ENCODE assay signal across 8 mouse cellular contexts in the genomic region with DNA sequence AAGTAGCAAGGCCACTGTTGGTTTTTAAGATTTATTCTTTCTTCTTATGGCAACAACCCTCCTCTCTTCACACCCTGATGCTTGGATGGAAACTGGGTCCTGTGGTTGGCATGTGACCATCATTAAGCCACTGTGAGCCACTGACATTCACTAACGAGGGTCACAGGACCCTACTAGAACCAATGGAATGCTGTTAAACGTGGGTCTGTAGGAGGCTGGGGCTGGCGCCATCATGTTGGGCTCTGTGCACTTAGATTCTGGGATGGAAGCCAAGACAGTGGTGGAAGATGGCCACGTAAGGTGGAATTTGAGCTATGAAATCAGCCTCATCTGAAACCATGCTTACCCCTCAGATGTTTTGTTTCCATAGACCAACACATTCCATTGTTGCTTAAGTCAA.
DNase-seq lines count a peak whose midpoint lies in the region; ATAC-seq lines count a peak whose summit lies in the region.
"Had no signal": no experiment of that assay in that cellular context is flagged by ENCODE, and none has a peak within 500 bp of the region (broad histone marks: within the 10 kb centered on the region; RNA-seq: fewer than 3 reads in every experiment).

No protein-coding gene starts in this region.

- intact Hi-C loops in heart, postnatal 25 days (cut with DNase I) = loop anchor here (5.0 kb wide), 1 partner anchor 122 kb away; no protein-coding TSS in a partner anchor

- H3K4me1 ChIP-seq in kidney, embryonic 16.5 days (ENCODE audit: insufficient read depth, low read length) = peaks cover 6% of the 10 kb centered on the region

- DNase-seq in kidney, adult 18-20 months = peak; percentile 23
- peak; percentile 43 for DNase-seq in fibroblast of lung, adult 2 months (ENCODE audit: low read depth)
- peak; percentile 5 for DNase-seq in heart, postnatal 25 days (ENCODE audit: low spot score)
- peak; percentile 41 for DNase-seq in lung, postnatal 36 days
- no peak for DNase-seq in urinary bladder, postnatal 10 days (ENCODE audit: low spot score)
- DNase-seq in embryo, embryonic 9.5 days (ENCODE audit: extremely low spot score) = no peak
- DNase-seq: right cerebral cortex, postnatal 14 days had no signal

- H3K27ac ChIP-seq in kidney, embryonic 16.5 days (ENCODE audit: low read length) = no peak overlapping the region

- H3K4me3 ChIP-seq in kidney, embryonic 16.5 days (ENCODE audit: low read length) = no peak overlapping the region

- H3K4me2 ChIP-seq in kidney, embryonic 16.5 days (replicated peaks; ENCODE audit: low read depth, low read length) = no peak overlapping the region

- H3K27me3 ChIP-seq in kidney, embryonic 16.5 days (ENCODE audit: insufficient read depth, low read length) = no peaks in the 10 kb centered on the region

- ATAC-seq in kidney, embryonic 16.5 days (ENCODE audit: low FRiP score, low TSS enrichment) = no peak

- no peaks in the 10 kb centered on the region for H3K36me3 ChIP-seq in kidney, embryonic 16.5 days (ENCODE audit: insufficient read depth, low read length)

- WGBS in kidney, embryonic 16.5 days = 64% methylated on average over 4 of the region's 4 CpGs

- no peak overlapping the region for H3K9ac ChIP-seq in kidney, embryonic 16.5 days (replicated peaks; ENCODE audit: low read length)

- no peaks in the 10 kb centered on the region for H3K9me3 ChIP-seq in kidney, embryonic 16.5 days (ENCODE audit: low read length)

Comparison
In these comparisons a context has a peak if more than half of its experiments do, and no peak if none do; other contexts are left out.
1. DNase-seq: peak in kidney, adult 18-20 months (single experiment), fibroblast of lung, adult 2 months (single experiment), heart, postnatal 25 days (single experiment) and lung, postnatal 36 days (single experiment); none in urinary bladder, postnatal 10 days (single experiment) and embryo, embryonic 9.5 days (single experiment).